Mouse (Mus musculus): Measurements from ENCODE around the gene Tprn. TPM values are rescaled to one million over a fixed set of nuclear protein-coding genes. Genes with fewer than 3 reads are reported as not detected.
A peak's percentile ranks its signal among the peaks of the same experiment; 100 is the strongest.

The Tprn gene
- polyA plus RNA-seq, 1 experiment from 2014 or later: 15.6 TPM

- peak; percentile 44; the same call in 1 of the 2 replicates for ATAC-seq (replicated peaks)
- H3K27me3 ChIP-seq: peaks cover 64% of the 10 kb centered on the region
Measured at GRCm38 (mm10) chr2:25305587-25306359, 43.4 kb downstream of the Tprn start.

DNA sequence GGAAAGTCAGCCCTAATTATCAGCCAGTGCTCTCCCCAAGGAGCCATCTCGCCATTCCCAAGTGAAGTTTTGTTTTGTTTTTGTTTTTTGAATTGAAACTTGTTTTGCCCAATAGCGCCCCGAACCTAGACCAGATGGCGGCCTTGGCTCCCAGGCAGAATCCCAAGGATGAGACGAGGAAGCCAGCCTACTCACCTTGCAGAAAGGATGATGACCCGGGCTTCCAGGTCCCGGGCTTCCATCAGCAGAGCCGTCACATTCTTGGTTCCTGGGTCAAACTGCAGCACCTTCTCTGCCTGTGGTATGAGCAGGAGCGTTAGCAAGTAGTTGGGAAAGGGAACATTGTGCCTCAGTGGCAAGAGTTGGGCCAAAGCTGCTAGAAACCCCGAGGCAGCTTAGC lies 47.8 kb downstream of the Tprn start:
- H3K27me3 ChIP-seq: peaks cover 88% of the 10 kb centered on the region

More at GRCm38 (mm10) chr2:25305587-25306359, 43.4 kb downstream of the Tprn start:
- Histone ChIP-seq H3K4me2 (replicated peaks) (peak overlapping the region; percentile 78), H3K4me3 (peak overlapping the region; percentile 52), H3K36me3 (no peaks in the 10 kb centered on the region; the same call in 1 of the 2 replicates), H3K4me1 (peaks cover 9% of the 10 kb centered on the region), H3K27ac (replicated peaks) (peak overlapping the region; percentile 13; the same call in 1 of the 2 replicates), H3K9ac (replicated peaks) (peak overlapping the region; percentile 58), H3K9me3 (no peaks in the 10 kb centered on the region)
- WGBS: 49% methylated on average over 14 of the region's 14 CpGs

GRCm38 (mm10) chr2:25310969-25311368 lies 48.6 kb downstream of the Tprn start:
- no peak overlapping the region for H3K27ac ChIP-seq (replicated peaks)
- H3K4me3 ChIP-seq: no peak overlapping the region
- peaks cover 92% of the 10 kb centered on the region for H3K27me3 ChIP-seq
- H3K9ac ChIP-seq (replicated peaks): no peak overlapping the region
- H3K36me3 ChIP-seq: no peaks in the 10 kb centered on the region
- 3% methylated on average over 21 of the region's 22 CpGs for WGBS
- ATAC-seq (replicated peaks): no peak
- H3K9me3 ChIP-seq: no peaks in the 10 kb centered on the region
- H3K4me1 ChIP-seq: no peaks in the 10 kb centered on the region
- no peak overlapping the region for H3K4me2 ChIP-seq (replicated peaks)

More for the DNA sequence above, 47.8 kb downstream of the Tprn start:
- no peaks in the 10 kb centered on the region for H3K36me3 ChIP-seq
- no peak for ATAC-seq (replicated peaks)
- no peak overlapping the region for H3K4me3 ChIP-seq
- no peaks in the 10 kb centered on the region for H3K9me3 ChIP-seq
- H3K27ac ChIP-seq (replicated peaks): no peak overlapping the region
- H3K4me2 ChIP-seq (replicated peaks): no peak overlapping the region
- 56% methylated on average over 10 of the region's 10 CpGs for WGBS
- H3K4me1 ChIP-seq: peaks cover 3% of the 10 kb centered on the region
- H3K9ac ChIP-seq (replicated peaks): no peak overlapping the region

GRCm38 (mm10) chr2:25311491-25311891 lies 49.1 kb downstream of the Tprn start:
- H3K27me3 ChIP-seq: peaks cover 93% of the 10 kb centered on the region
- no peak for ATAC-seq (replicated peaks)
- no peak overlapping the region for H3K27ac ChIP-seq (replicated peaks)
- H3K4me3 ChIP-seq: no peak overlapping the region
- WGBS: 3% methylated on average over 11 of the region's 11 CpGs
- no peaks in the 10 kb centered on the region for H3K4me1 ChIP-seq
- H3K36me3 ChIP-seq: no peaks in the 10 kb centered on the region
- no peaks in the 10 kb centered on the region for H3K9me3 ChIP-seq
- no peak overlapping the region for H3K4me2 ChIP-seq (replicated peaks)
- no peak overlapping the region for H3K9ac ChIP-seq (replicated peaks)

DNA sequence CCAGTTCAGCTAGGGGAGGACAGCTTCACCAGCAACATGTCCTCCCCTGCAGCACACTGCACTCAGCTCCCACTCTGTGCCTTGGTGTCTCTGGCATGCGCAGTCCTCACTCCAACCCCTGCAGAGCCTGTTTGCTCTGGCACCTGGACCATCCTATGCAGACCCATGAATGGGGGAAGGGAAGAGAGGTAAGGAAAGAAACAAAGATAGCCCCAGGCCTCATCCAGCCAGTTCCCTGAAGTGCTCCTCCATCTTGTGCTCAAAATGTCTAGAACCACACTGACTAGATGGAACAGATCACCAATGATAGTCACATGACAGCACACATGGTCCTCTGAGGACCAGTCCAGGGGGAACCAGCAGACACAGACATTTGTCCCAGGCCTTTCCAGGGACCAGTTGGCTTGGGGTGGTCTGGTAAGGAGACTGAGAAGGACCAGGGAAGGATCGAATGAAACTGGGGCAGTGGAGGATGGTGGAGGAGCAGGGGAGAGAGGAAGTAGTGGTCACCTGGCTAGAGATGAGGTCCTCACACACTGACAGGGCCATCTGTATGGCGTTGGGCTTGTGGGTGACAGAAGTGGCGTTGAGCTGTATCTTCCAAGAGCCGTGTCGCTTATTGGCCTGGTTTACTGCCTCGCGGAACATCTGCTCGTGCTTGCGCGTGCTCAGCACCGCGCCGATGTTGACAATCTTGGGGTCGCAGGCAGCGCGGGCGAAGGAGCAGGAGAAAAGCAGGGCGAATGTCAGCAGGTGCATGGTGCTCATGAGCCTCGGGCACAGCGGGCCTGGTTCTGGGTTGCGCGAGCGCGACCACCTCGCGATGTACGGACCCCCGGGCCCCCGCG lies 55.9 kb downstream of the Tprn start:
- ATAC-seq (replicated peaks): peak; percentile 60
- WGBS: 4% methylated on average over 31 of the region's 31 CpGs
- Histone ChIP-seq H3K4me1 (peaks cover 14% of the 10 kb centered on the region; the same call in 1 of the 2 replicates), H3K27ac (replicated peaks) (peak overlapping the region; percentile 78), H3K4me2 (replicated peaks) (peak overlapping the region; percentile 78), H3K4me3 (peak overlapping the region; percentile 62), H3K9ac (replicated peaks) (peak overlapping the region; percentile 63), H3K27me3 (peaks cover 48% of the 10 kb centered on the region), H3K9me3 (no peaks in the 10 kb centered on the region), H3K36me3 (no peaks in the 10 kb centered on the region)

GRCm38 (mm10) chr2:25318971-25319773 lies 56.8 kb downstream of the Tprn start, which contains the start of gene Grin1:
Gene Grin1, minus strand, starts transcription at chr2:25319187.
- Histone ChIP-seq H3K27ac (replicated peaks) (peak within 1 kb of the TSS; percentile 78), H3K9ac (replicated peaks) (peak within 1 kb of the TSS; percentile 63), H3K27me3 (peaks cover 42% of the 10 kb centered on the region), H3K36me3 (no peaks in the 10 kb centered on the region), H3K9me3 (no peaks in the 10 kb centered on the region), H3K4me3 (peak within 1 kb of the TSS; percentile 62), H3K4me1 (peaks cover 14% of the 10 kb centered on the region; the same call in 1 of the 2 replicates), H3K4me2 (replicated peaks) (peak within 1 kb of the TSS; percentile 78)
- peak; percentile 81 for ATAC-seq (replicated peaks)
- 9% methylated on average over 58 of the region's 58 CpGs for WGBS

Other genes starting within 250 kb of the Tprn start
- 194 and 209 TPM in 2 replicates for gene Nsmf, start 208.3 kb upstream of the Tprn start, polyA plus RNA-seq (2015; fragmentation: Nextera tagmentation; extraction: Ambion mirVana)
- gene Entpd8, start 182.3 kb upstream of the Tprn start, polyA plus RNA-seq (2015; fragmentation: Nextera tagmentation; extraction: Ambion mirVana): not detected in 2 replicates
- not detected in 2 replicates for gene Noxa1, start 167.5 kb upstream of the Tprn start, polyA plus RNA-seq (2015; fragmentation: Nextera tagmentation; extraction: Ambion mirVana)
- 25.2 and 27.5 TPM in 2 replicates for gene Nrarp, start 81.9 kb upstream of the Tprn start, polyA plus RNA-seq (2015; fragmentation: Nextera tagmentation; extraction: Ambion mirVana)
- 1.3 and 1.6 TPM in 2 replicates for gene Tor4a, start 65.7 kb upstream of the Tprn start, polyA plus RNA-seq (2015; fragmentation: Nextera tagmentation; extraction: Ambion mirVana)
- 96.7 and 102 TPM in 2 replicates for gene Nelfb, start 51.1 kb upstream of the Tprn start, polyA plus RNA-seq (2015; fragmentation: Nextera tagmentation; extraction: Ambion mirVana)
- gene Stpg3, start 48.0 kb upstream of the Tprn start, polyA plus RNA-seq (2015; fragmentation: Nextera tagmentation; extraction: Ambion mirVana): not detected in 2 replicates
- 1.2 TPM in 1 of 2 replicates, not detected in the other for gene Fam166a, start 43.9 kb upstream of the Tprn start, polyA plus RNA-seq (2015; fragmentation: Nextera tagmentation; extraction: Ambion mirVana)
- gene Tubb4b, start 37.9 kb upstream of the Tprn start, polyA plus RNA-seq (2015; fragmentation: Nextera tagmentation; extraction: Ambion mirVana): 399 and 409 TPM in 2 replicates
- not detected in 2 replicates for gene Slc34a3, start 28.3 kb upstream of the Tprn start, polyA plus RNA-seq (2015; fragmentation: Nextera tagmentation; extraction: Ambion mirVana)
- not detected in 2 replicates for gene Rnf224, start 25.8 kb upstream of the Tprn start, polyA plus RNA-seq (2015; fragmentation: Nextera tagmentation; extraction: Ambion mirVana)
- gene Rnf208, start 20.4 kb upstream of the Tprn start, polyA plus RNA-seq (2015; fragmentation: Nextera tagmentation; extraction: Ambion mirVana): 79.1 and 80.4 TPM in 2 replicates
- gene Cysrt1, start 20.2 kb upstream of the Tprn start, polyA plus RNA-seq (2015; fragmentation: Nextera tagmentation; extraction: Ambion mirVana): 0.20 TPM in 1 of 2 replicates, not detected in the other
- 6.5 and 6.8 TPM in 2 replicates for gene AL732309.1, start 15.8 kb upstream of the Tprn start, polyA plus RNA-seq (2015; fragmentation: Nextera tagmentation; extraction: Ambion mirVana)
- 16.4 and 19.7 TPM in 2 replicates for gene Tmem203, start 7.2 kb upstream of the Tprn start, polyA plus RNA-seq (2015; fragmentation: Nextera tagmentation; extraction: Ambion mirVana)
- gene Ssna1, start 9.8 kb downstream of the Tprn start, polyA plus RNA-seq (2015; fragmentation: Nextera tagmentation; extraction: Ambion mirVana): 209 and 225 TPM in 2 replicates
- 148 and 150 TPM in 2 replicates for gene Anapc2, start 9.9 kb downstream of the Tprn start, polyA plus RNA-seq (2015; fragmentation: Nextera tagmentation; extraction: Ambion mirVana)
- gene Tmem210, start 25.5 kb downstream of the Tprn start, polyA plus RNA-seq (2015; fragmentation: Nextera tagmentation; extraction: Ambion mirVana): not detected in 2 replicates
- not detected in 2 replicates for gene Lrrc26, start 27.3 kb downstream of the Tprn start, polyA plus RNA-seq (2015; fragmentation: Nextera tagmentation; extraction: Ambion mirVana)
- 19.1 and 21.5 TPM in 2 replicates for gene Grin1, start 56.6 kb downstream of the Tprn start, polyA plus RNA-seq (2015; fragmentation: Nextera tagmentation; extraction: Ambion mirVana)
- gene Man1b1, start 69.7 kb downstream of the Tprn start, polyA plus RNA-seq (2015; fragmentation: Nextera tagmentation; extraction: Ambion mirVana): 52.6 and 61.1 TPM in 2 replicates
- gene Dpp7, start 93.7 kb downstream of the Tprn start, polyA plus RNA-seq (2015; fragmentation: Nextera tagmentation; extraction: Ambion mirVana): 25.5 and 29.3 TPM in 2 replicates
- 4.1 and 5.1 TPM in 2 replicates for gene Uap1l1, start 103.1 kb downstream of the Tprn start, polyA plus RNA-seq (2015; fragmentation: Nextera tagmentation; extraction: Ambion mirVana)
- gene Sapcd2, start 109.7 kb downstream of the Tprn start, polyA plus RNA-seq (2015; fragmentation: Nextera tagmentation; extraction: Ambion mirVana): 31.9 and 32.6 TPM in 2 replicates
- gene Entpd2, start 133.3 kb downstream of the Tprn start, polyA plus RNA-seq (2015; fragmentation: Nextera tagmentation; extraction: Ambion mirVana): 3.6 and 4.8 TPM in 2 replicates
- 406 and 408 TPM in 2 replicates for gene Npdc1, start 136.7 kb downstream of the Tprn start, polyA plus RNA-seq (2015; fragmentation: Nextera tagmentation; extraction: Ambion mirVana)
- 0.20 TPM in 1 of 2 replicates, not detected in the other for gene Fut7, start 160.6 kb downstream of the Tprn start, polyA plus RNA-seq (2015; fragmentation: Nextera tagmentation; extraction: Ambion mirVana)
- 11.6 and 14.1 TPM in 2 replicates for gene Abca2, start 166.1 kb downstream of the Tprn start, polyA plus RNA-seq (2015; fragmentation: Nextera tagmentation; extraction: Ambion mirVana)
- gene Clic3, start 194.2 kb downstream of the Tprn start, polyA plus RNA-seq (2015; fragmentation: Nextera tagmentation; extraction: Ambion mirVana): 3.3 and 3.4 TPM in 2 replicates
- 100 and 101 TPM in 2 replicates for gene Paxx, start 198.5 kb downstream of the Tprn start, polyA plus RNA-seq (2015; fragmentation: Nextera tagmentation; extraction: Ambion mirVana)
- 112 and 123 TPM in 2 replicates for gene Ptgds, start 207.4 kb downstream of the Tprn start, polyA plus RNA-seq (2015; fragmentation: Nextera tagmentation; extraction: Ambion mirVana)
- gene Lcn12, start 231.3 kb downstream of the Tprn start, polyA plus RNA-seq (2015; fragmentation: Nextera tagmentation; extraction: Ambion mirVana): not detected in 2 replicates
- gene Fbxw5, start 238.1 kb downstream of the Tprn start, polyA plus RNA-seq (2015; fragmentation: Nextera tagmentation; extraction: Ambion mirVana): 128 and 130 TPM in 2 replicates
- gene C8g, start 239.1 kb downstream of the Tprn start, polyA plus RNA-seq (2015; fragmentation: Nextera tagmentation; extraction: Ambion mirVana): 3.4 and 4.7 TPM in 2 replicates

Data from forebrain, embryonic 15.5 days (tissue).